Mouse (Mus musculus): ENCODE measurements around the gene Hck.

DNA sequence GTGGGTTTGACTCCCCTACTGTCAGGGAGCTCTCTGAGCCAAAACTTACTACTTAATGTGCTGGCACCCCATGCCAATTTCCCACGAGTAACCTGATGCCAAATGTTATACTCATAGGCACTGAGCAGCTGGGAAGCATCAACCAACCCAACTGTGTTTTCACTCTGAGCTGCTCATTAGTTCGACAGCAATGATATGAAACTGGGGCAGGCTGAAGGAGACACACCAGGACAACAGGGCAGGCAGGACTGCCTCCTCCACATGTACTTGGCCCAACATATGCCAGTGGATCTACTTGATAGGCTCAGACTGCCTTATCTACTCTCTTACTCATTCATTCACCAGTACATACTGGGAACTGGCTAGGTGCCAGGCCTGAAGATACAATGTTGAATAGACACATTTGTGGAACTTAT lies 77.9 kb downstream of the Hck start:
- no peak for TF ChIP-seq CTCF (IDR thresholded peaks at IDR 0.05; ENCODE audit: extremely low read depth, insufficient read depth, insufficient read length, insufficient replicate concordance)
- no peak for TF ChIP-seq POLR2A (IDR thresholded peaks at IDR 0.05; ENCODE audit: low read depth, low read length)

Data from spleen, adult 2 months (tissue).